Mouse (Mus musculus) intestine, embryonic 14.5 days (tissue): ENCODE results near the gene Orc5. TPM values are rescaled to one million over a fixed set of nuclear protein-coding genes. Genes with fewer than 3 reads are reported as not detected.
"Not testable (repeated sequence)": the region's sequence is repeated elsewhere in the genome, so short reads cannot be mapped to it uniquely, and the experiment has no call there.

Source experiments
- ATAC-seq: fragments of 200-750 bp; cut with Nextera tagmentation; replicated peaks from 2 replicates; pipeline ENCODE4 v1.8.0; 2017; ENCODE audit warnings: low read depth, moderate number of reproducible peaks, moderate TSS enrichment, moderate library complexity; ENCODE audit not compliant: low FRiP score, low TSS enrichment
- DNase-seq: peaks from one replicate; pipeline ENCODE4 v3.0.0-alpha.2; 2018; ENCODE audit warnings: low spot score
- H3K27ac ChIP-seq: fragments of 300-500 bp; sonication (generic); 2 replicates; pipeline ENCODE4 v1.5.1; 2014; ENCODE audit warnings: low read depth, mild to moderate bottlenecking, control low read depth
- H3K27me3 ChIP-seq: fragments of 300-500 bp; sonication (generic); replicated peaks from 2 replicates; pipeline ENCODE4 v1.6.1; 2014; ENCODE audit warnings: low read length, control low read depth; ENCODE audit not compliant: control insufficient read depth, insufficient read depth
- H3K36me3 ChIP-seq: fragments of 300-500 bp; sonication (generic); 2 replicates; pipeline ENCODE4 v1.6.1; 2014; ENCODE audit warnings: low read length, control low read depth; ENCODE audit not compliant: control insufficient read depth, insufficient read depth
- H3K4me1 ChIP-seq: fragments of 300-500 bp; sonication (generic); replicated peaks from 2 replicates; pipeline ENCODE4 v1.6.1; 2014; ENCODE audit warnings: low read length, control low read depth, mixed read lengths; ENCODE audit not compliant: control insufficient read depth, insufficient read depth
- H3K4me2 ChIP-seq: fragments of 300-500 bp; sonication (generic); 2 replicates; pipeline ENCODE4 v1.6.1; 2014; ENCODE audit warnings: low read length
- H3K4me3 ChIP-seq: fragments of 300-500 bp; sonication (generic); 2 replicates; pipeline ENCODE4 v1.5.1; 2014; ENCODE audit warnings: low read depth, low read length, control low read depth, mixed read lengths
- H3K9ac ChIP-seq: fragments of 300-500 bp; sonication (generic); 2 replicates; pipeline ENCODE4 v1.6.1; 2014; ENCODE audit warnings: mild to moderate bottlenecking, low read length
- H3K9me3 ChIP-seq: fragments of 300-500 bp; sonication (generic); 2 replicates; pipeline ENCODE4 v1.6.1; 2016; ENCODE audit warnings: low read length, control low read depth; ENCODE audit not compliant: control insufficient read depth
- WGBS: fragments of 180-500 bp; shearing (Covaris S2); extraction: QIAGEN DNeasy Blood & Tissue Kit; methylation state at CpG from one replicate; pipeline ENCODE4 v1.1.7; 2014; 5-methylcytosine and 5-hydroxymethylcytosine counted together
- polyA plus RNA-seq: library from polyadenylated mRNA; unstranded; fragments of >200 nt; fragmentation: Nextera tagmentation; extraction: Ambion mirVana; gene quantifications from 2 replicates; pipeline ENCODE4 v1.2.1, GENCODE M21; 2014

Orc5 gene
- polyA plus RNA-seq, 1 experiment from 2014 or later = 43.4 TPM

GRCm38 (mm10) chr5:22515745-22516144 lies 34.5 kb downstream of the Orc5 start:
- H3K9ac ChIP-seq, H3K4me2 ChIP-seq, H3K27ac ChIP-seq, DNase-seq, H3K27me3 ChIP-seq, H3K4me1 ChIP-seq, H3K9me3 ChIP-seq, H3K4me3 ChIP-seq, ATAC-seq: not testable (repeated sequence)
- H3K36me3 ChIP-seq = peaks cover 31% of the 10 kb centered on the region
- WGBS = 77% methylated on average over 4 of the region's 4 CpGs

GRCm38 (mm10) chr5:22514231-22514630 lies 36.0 kb downstream of the Orc5 start:
- not testable (repeated sequence) for H3K9me3 ChIP-seq, ATAC-seq, H3K4me2 ChIP-seq, DNase-seq, H3K27me3 ChIP-seq, H3K4me1 ChIP-seq, H3K27ac ChIP-seq, H3K4me3 ChIP-seq, H3K9ac ChIP-seq
- no CpG with 5 or more reads among the region's 7 CpGs for WGBS
- H3K36me3 ChIP-seq = peaks cover 17% of the 10 kb centered on the region

- H3K36me3 ChIP-seq = peaks cover 16% of the 10 kb centered on the region
- not testable (repeated sequence) for ATAC-seq, H3K27me3 ChIP-seq, DNase-seq, H3K9ac ChIP-seq, H3K4me3 ChIP-seq, H3K9me3 ChIP-seq, H3K4me2 ChIP-seq, H3K27ac ChIP-seq, H3K4me1 ChIP-seq
- no CpG with 5 or more reads among the region's 5 CpGs for WGBS
Measured at GRCm38 (mm10) chr5:22512579-22512978, 37.6 kb downstream of the Orc5 start.

- no peaks in the 10 kb centered on the region for H3K4me1 ChIP-seq
- no peak overlapping the region for H3K4me2 ChIP-seq
- WGBS = 55% methylated on average over 8 of the region's 8 CpGs
- H3K36me3 ChIP-seq = peaks cover 17% of the 10 kb centered on the region
- no peaks in the 10 kb centered on the region for H3K27me3 ChIP-seq
- H3K9ac ChIP-seq = no peak overlapping the region
- ATAC-seq (no peak), DNase-seq (no peak)
- H3K27ac ChIP-seq = no peak overlapping the region
- no peak overlapping the region for H3K4me3 ChIP-seq
- no peaks in the 10 kb centered on the region for H3K9me3 ChIP-seq
Measured at GRCm38 (mm10) chr5:22511824-22512223, 38.4 kb downstream of the Orc5 start.

GRCm38 (mm10) chr5:22508560-22508959 lies 41.7 kb downstream of the Orc5 start:
- no peak overlapping the region for H3K27ac ChIP-seq
- no peak for DNase-seq
- no peak overlapping the region for H3K4me2 ChIP-seq
- peaks cover 13% of the 10 kb centered on the region for H3K36me3 ChIP-seq
- H3K9ac ChIP-seq = no peak overlapping the region
- 89% methylated on average over 5 of the region's 5 CpGs for WGBS
- no peaks in the 10 kb centered on the region for H3K9me3 ChIP-seq
- ATAC-seq = no peak
- no peaks in the 10 kb centered on the region for H3K27me3 ChIP-seq
- no peak overlapping the region for H3K4me3 ChIP-seq
- no peaks in the 10 kb centered on the region for H3K4me1 ChIP-seq

GRCm38 (mm10) chr5:22499437-22499836 lies 50.8 kb downstream of the Orc5 start:
- Histone ChIP-seq H3K4me3 (no peak overlapping the region), H3K36me3 (peaks cover 23% of the 10 kb centered on the region), H3K9me3 (no peaks in the 10 kb centered on the region), H3K4me2 (no peak overlapping the region), H3K27ac (no peak overlapping the region), H3K4me1 (no peaks in the 10 kb centered on the region), H3K9ac (no peak overlapping the region), H3K27me3 (no peaks in the 10 kb centered on the region)
- DNase-seq (no peak), ATAC-seq (no peak)
- WGBS = 82% methylated on average over 5 of the region's 5 CpGs

GRCm38 (mm10) chr5:22491088-22491487 lies 59.1 kb downstream of the Orc5 start:
- no peak for DNase-seq
- no peak for ATAC-seq
- Histone ChIP-seq H3K4me2 (no peak overlapping the region), H3K36me3 (peaks cover 9% of the 10 kb centered on the region; the same call in 1 of the 2 replicates), H3K4me1 (no peaks in the 10 kb centered on the region), H3K27me3 (no peaks in the 10 kb centered on the region), H3K4me3 (no peak overlapping the region), H3K27ac (no peak overlapping the region), H3K9ac (no peak overlapping the region), H3K9me3 (no peaks in the 10 kb centered on the region)

GRCm38 (mm10) chr5:22489091-22489490 lies 61.1 kb downstream of the Orc5 start:
- Histone ChIP-seq H3K9me3 (no peaks in the 10 kb centered on the region), H3K4me2 (no peak overlapping the region), H3K4me3 (no peak overlapping the region), H3K27ac (no peak overlapping the region), H3K9ac (no peak overlapping the region), H3K27me3 (no peaks in the 10 kb centered on the region), H3K36me3 (peaks cover 19% of the 10 kb centered on the region), H3K4me1 (no peaks in the 10 kb centered on the region)
- 70% methylated on average over 4 of the region's 4 CpGs for WGBS
- DNase-seq (no peak), ATAC-seq (no peak)

- Histone ChIP-seq H3K4me3 (no peak overlapping the region), H3K36me3 (peaks cover 19% of the 10 kb centered on the region), H3K27me3 (no peaks in the 10 kb centered on the region), H3K9me3 (no peaks in the 10 kb centered on the region), H3K27ac (no peak overlapping the region), H3K4me1 (no peaks in the 10 kb centered on the region), H3K9ac (no peak overlapping the region), H3K4me2 (no peak overlapping the region)
- ATAC-seq = no peak
- no peak for DNase-seq
- 62% methylated on average over 6 of the region's 6 CpGs for WGBS
Measured at GRCm38 (mm10) chr5:22486601-22487206, 63.5 kb downstream of the Orc5 start.
